Mouse (Mus musculus) hindbrain, postnatal 0 days (tissue): ENCODE measurements at regions not wholly inside any gene's neighbourhood (a gene's known extent, or its start where the extent isn't known, plus 50 kb on each side); places are given as distances from the start of the nearest gene placed in this dataset.

Source experiments
- ATAC-seq: fragments of 200-750 bp; cut with Nextera tagmentation; 2 replicates; pipeline ENCODE4 v1.8.0; 2017; ENCODE audit warnings: mild to moderate bottlenecking, moderate TSS enrichment, moderate library complexity
- DNase-seq: peaks from one replicate; pipeline ENCODE4 v3.0.0-alpha.2; 2015; ENCODE audit warnings: low spot score
- H3K27ac ChIP-seq: fragments of 300-500 bp; sonication (generic); 2 replicates; pipeline ENCODE4 v1.5.1; 2014; ENCODE audit warnings: mild to moderate bottlenecking
- H3K27me3 ChIP-seq: fragments of 300-500 bp; sonication (generic); 2 replicates; pipeline ENCODE4 v1.6.1; 2014; ENCODE audit warnings: low read length, mixed read lengths; ENCODE audit not compliant: insufficient read depth
- H3K36me3 ChIP-seq: fragments of 300-500 bp; sonication (generic); 2 replicates; pipeline ENCODE4 v1.6.1; 2014; ENCODE audit warnings: low read length, mixed read lengths; ENCODE audit not compliant: insufficient read depth
- H3K4me1 ChIP-seq: fragments of 300-500 bp; sonication (generic); 2 replicates; pipeline ENCODE4 v1.6.1; 2014; ENCODE audit warnings: antibody characterized with exemption, low read length, mixed read lengths; ENCODE audit not compliant: insufficient read depth
- H3K4me2 ChIP-seq: fragments of 300-500 bp; sonication (generic); 2 replicates; pipeline ENCODE4 v1.6.1; 2014; ENCODE audit warnings: low read depth, mild to moderate bottlenecking, low read length, moderate library complexity, mixed read lengths
- H3K4me3 ChIP-seq: fragments of 300-500 bp; sonication (generic); 2 replicates; pipeline ENCODE4 v1.5.1; 2014; ENCODE audit warnings: low read length
- H3K9ac ChIP-seq: fragments of 300-500 bp; sonication (generic); replicated peaks from 2 replicates; pipeline ENCODE4 v1.6.1; 2014; ENCODE audit warnings: mild to moderate bottlenecking, low read length, moderate library complexity, mixed read lengths
- H3K9me3 ChIP-seq: fragments of 300-500 bp; sonication (generic); 2 replicates; pipeline ENCODE4 v1.6.1; 2016; ENCODE audit warnings: low read length, mixed read lengths
- CTCF ChIP-seq: IDR thresholded peaks from 2 replicates; pipeline ENCODE4 v1.5.1; 2016; ENCODE audit warnings: antibody characterized with exemption, control low read depth, low read depth
- WGBS: fragments of 180-500 bp; shearing (Covaris S2); extraction: QIAGEN DNeasy Blood & Tissue Kit; methylation state at CpG from one replicate; pipeline ENCODE4 v1.1.7; 2014; 5-methylcytosine and 5-hydroxymethylcytosine counted together

GRCm38 (mm10) chr1:154016516-154016915, 116.5 kb upstream of the Teddm2 start:
- no peak for DNase-seq
- no peak for TF ChIP-seq CTCF
- Histone ChIP-seq H3K9me3 (no peaks in the 10 kb centered on the region), H3K36me3 (no peaks in the 10 kb centered on the region), H3K4me2 (no peak overlapping the region), H3K27me3 (no peaks in the 10 kb centered on the region), H3K4me3 (no peak overlapping the region), H3K27ac (no peak overlapping the region; the same call in 1 of the 2 replicates), H3K9ac (no peak overlapping the region), H3K4me1 (no peaks in the 10 kb centered on the region)
- no peak for ATAC-seq
- 64% methylated on average over 2 of the region's 2 CpGs for WGBS

GRCm38 (mm10) chr1:154018241-154018640, 118.2 kb upstream of the Teddm2 start:
- Histone ChIP-seq H3K9me3 (no peaks in the 10 kb centered on the region), H3K4me2 (no peak overlapping the region), H3K9ac (no peak overlapping the region), H3K27ac (no peak overlapping the region), H3K27me3 (no peaks in the 10 kb centered on the region), H3K36me3 (no peaks in the 10 kb centered on the region), H3K4me3 (no peak overlapping the region), H3K4me1 (no peaks in the 10 kb centered on the region)
- TF ChIP-seq CTCF: no peak
- ATAC-seq (no peak), DNase-seq (no peak)
- WGBS: 75% methylated on average over 6 of the region's 6 CpGs

GRCm38 (mm10) chr1:154024301-154024700, 124.3 kb upstream of the Teddm2 start:
- WGBS: 82% methylated on average over 3 of the region's 3 CpGs
- Histone ChIP-seq H3K4me1 (no peaks in the 10 kb centered on the region), H3K9me3 (no peaks in the 10 kb centered on the region), H3K36me3 (no peaks in the 10 kb centered on the region), H3K4me3 (no peak overlapping the region), H3K27me3 (no peaks in the 10 kb centered on the region), H3K27ac (no peak overlapping the region), H3K4me2 (no peak overlapping the region), H3K9ac (no peak overlapping the region)
- no peak for DNase-seq
- ATAC-seq: no peak
- no peak for TF ChIP-seq CTCF

GRCm38 (mm10) chr1:154027303-154027702, 127.3 kb upstream of the Teddm2 start:
- H3K4me3 ChIP-seq: no peak overlapping the region
- no peak for TF ChIP-seq CTCF
- WGBS: 87% methylated on average over 4 of the region's 4 CpGs

GRCm38 (mm10) chr1:154029826-154030225, 129.8 kb upstream of the Teddm2 start:
- Histone ChIP-seq H3K4me1 (no peaks in the 10 kb centered on the region), H3K4me2 (no peak overlapping the region), H3K9me3 (no peaks in the 10 kb centered on the region), H3K27me3 (no peaks in the 10 kb centered on the region), H3K9ac (no peak overlapping the region), H3K4me3 (no peak overlapping the region), H3K27ac (no peak overlapping the region), H3K36me3 (no peaks in the 10 kb centered on the region)
- no peak for ATAC-seq
- DNase-seq: no peak
- 77% methylated on average over 3 of the region's 3 CpGs for WGBS
- no peak for TF ChIP-seq CTCF

More at GRCm38 (mm10) chr1:154027303-154027702, 127.3 kb upstream of the Teddm2 start:
- no peaks in the 10 kb centered on the region for H3K9me3 ChIP-seq
- no peaks in the 10 kb centered on the region for H3K4me1 ChIP-seq
- DNase-seq: no peak
- no peak for ATAC-seq
- no peak overlapping the region for H3K9ac ChIP-seq
- H3K27me3 ChIP-seq: no peaks in the 10 kb centered on the region
- no peak overlapping the region for H3K27ac ChIP-seq
- H3K4me2 ChIP-seq: no peak overlapping the region
- no peaks in the 10 kb centered on the region for H3K36me3 ChIP-seq

GRCm38 (mm10) chr1:154032669-154033099, 132.7 kb upstream of the Teddm2 start:
- H3K36me3 ChIP-seq: no peaks in the 10 kb centered on the region
- H3K9me3 ChIP-seq: no peaks in the 10 kb centered on the region
- H3K4me1 ChIP-seq: no peaks in the 10 kb centered on the region
- no peaks in the 10 kb centered on the region for H3K27me3 ChIP-seq
- WGBS: 19% methylated on average over 14 of the region's 14 CpGs
- ATAC-seq: no peak
- H3K4me2 ChIP-seq: peak overlapping the region; percentile 35; the same call in 1 of the 2 replicates
- DNase-seq: peak; percentile 82
- H3K27ac ChIP-seq: no peak overlapping the region
- peak; percentile 74 for TF ChIP-seq CTCF
- H3K4me3 ChIP-seq: no peak overlapping the region
- H3K9ac ChIP-seq: no peak overlapping the region

- no peak overlapping the region for H3K4me2 ChIP-seq
- no peak for TF ChIP-seq CTCF
- no peaks in the 10 kb centered on the region for H3K9me3 ChIP-seq
- no peak overlapping the region for H3K4me3 ChIP-seq
- no peaks in the 10 kb centered on the region for H3K36me3 ChIP-seq
- no peak overlapping the region; the same call in 1 of the 2 replicates for H3K27ac ChIP-seq
- H3K9ac ChIP-seq: no peak overlapping the region
- no peaks in the 10 kb centered on the region for H3K4me1 ChIP-seq
- ATAC-seq (0 out of 2 replicates have a peak, but pooled peaks have one; percentile 35), DNase-seq (no peak)
- no peaks in the 10 kb centered on the region for H3K27me3 ChIP-seq
- WGBS: 68% methylated on average over 13 of the region's 13 CpGs
These were observed 134.1 kb upstream of the Teddm2 start for GRCm38 (mm10) chr1:154033958-154034606.
